Mouse (Mus musculus) heart, embryonic 10.5 days (tissue): ENCODE results near the gene Mthfd1l. TPM values are rescaled to one million over a fixed set of nuclear protein-coding genes. Genes with fewer than 3 reads are reported as not detected.
"Not testable (repeated sequence)": the region's sequence is repeated elsewhere in the genome, so short reads cannot be mapped to it uniquely, and the experiment has no call there.

Experiments used
- DNase-seq: peaks from one replicate; pipeline ENCODE4 v3.0.0-alpha.2; 2017; ENCODE audit warnings: low spot score
- H3K27ac ChIP-seq: fragments of 300-500 bp; sonication (generic); 2 replicates; pipeline ENCODE4 v1.5.1; 2016; ENCODE audit warnings: mild to moderate bottlenecking
- H3K27me3 ChIP-seq: fragments of 300-500 bp; sonication (generic); 2 replicates; pipeline ENCODE4 v1.6.1; 2016; ENCODE audit warnings: mild to moderate bottlenecking; ENCODE audit not compliant: poor library complexity, insufficient read depth, severe bottlenecking
- H3K36me3 ChIP-seq: fragments of 300-500 bp; sonication (generic); 2 replicates; pipeline ENCODE4 v1.6.1; 2016; ENCODE audit warnings: mild to moderate bottlenecking, moderate library complexity
- H3K4me1 ChIP-seq: fragments of 300-500 bp; sonication (generic); 2 replicates; pipeline ENCODE4 v1.6.1; 2016; ENCODE audit warnings: mild to moderate bottlenecking
- H3K4me3 ChIP-seq: fragments of 300-500 bp; sonication (generic); 2 replicates; pipeline ENCODE4 v1.5.1; 2016; ENCODE audit warnings: mild to moderate bottlenecking, moderate library complexity
- H3K9me3 ChIP-seq: fragments of 300-500 bp; sonication (generic); 2 replicates; pipeline ENCODE4 v1.6.1; 2016; ENCODE audit warnings: mild to moderate bottlenecking, moderate library complexity
- WGBS: fragments of 180-500 bp; shearing (Covaris S2); methylation state at CpG from one replicate; pipeline ENCODE4 v1.1.7; 2016; 5-methylcytosine and 5-hydroxymethylcytosine counted together
- polyA plus RNA-seq: library from polyadenylated mRNA; unstranded; fragments of >200 nt; fragmentation: Nextera tagmentation; extraction: Ambion mirVana; gene quantifications from 2 replicates; pipeline ENCODE4 v1.2.1, GENCODE M21; 2016

Mthfd1l gene
- polyA plus RNA-seq, 1 experiment from 2014 or later, result 23.2 TPM

GRCm38 (mm10) chr10:4108462-4108861 is 135.5 kb downstream of the Mthfd1l start:
- WGBS, result 66% methylated on average over 9 of the region's 9 CpGs
- Histone ChIP-seq H3K27ac (peak overlapping the region; percentile 86), H3K9me3 (no peaks in the 10 kb centered on the region), H3K4me3 (no peak overlapping the region), H3K27me3 (no peaks in the 10 kb centered on the region), H3K4me1 (peaks cover 52% of the 10 kb centered on the region), H3K36me3 (peaks cover 8% of the 10 kb centered on the region)
- no peak for DNase-seq

- peak overlapping the region; percentile 72 for H3K27ac ChIP-seq
- DNase-seq, result no peak
- no peaks in the 10 kb centered on the region for H3K9me3 ChIP-seq
- H3K36me3 ChIP-seq, result peaks cover 7% of the 10 kb centered on the region; the same call in 1 of the 2 replicates
- 67% methylated on average over 19 of the region's 19 CpGs for WGBS
- peaks cover 42% of the 10 kb centered on the region for H3K4me1 ChIP-seq
- H3K4me3 ChIP-seq, result no peak overlapping the region
- H3K27me3 ChIP-seq, result no peaks in the 10 kb centered on the region
Measured at GRCm38 (mm10) chr10:4111095-4111794, 138.3 kb downstream of the Mthfd1l start.

DNA sequence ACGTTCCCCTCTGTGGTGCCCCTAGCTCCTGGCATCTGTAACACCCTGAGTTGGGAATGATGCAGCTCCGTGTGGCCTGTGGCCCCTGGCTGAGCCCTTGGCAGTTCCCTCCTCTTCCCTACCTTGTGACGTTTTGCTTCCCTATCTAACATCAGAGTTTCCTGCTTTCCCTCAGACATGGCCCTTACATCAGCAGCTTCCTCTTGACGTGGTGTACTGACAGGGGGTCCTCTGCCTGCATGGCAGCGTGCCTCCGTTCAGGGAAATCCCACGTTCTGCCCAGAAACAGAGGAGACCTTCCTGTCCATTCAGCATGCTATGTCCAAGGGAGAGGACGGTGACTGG is 138.8 kb downstream of the Mthfd1l start:
- Histone ChIP-seq H3K4me1 (peaks cover 37% of the 10 kb centered on the region), H3K36me3 (peaks cover 7% of the 10 kb centered on the region; the same call in 1 of the 2 replicates), H3K27ac (peak overlapping the region; percentile 72), H3K4me3 (no peak overlapping the region), H3K27me3 (no peaks in the 10 kb centered on the region), H3K9me3 (no peaks in the 10 kb centered on the region)
- DNase-seq, result no peak
- 55% methylated on average over 8 of the region's 8 CpGs for WGBS

GRCm38 (mm10) chr10:4112611-4113327 is 139.9 kb downstream of the Mthfd1l start:
- Histone ChIP-seq H3K36me3 (peaks cover 7% of the 10 kb centered on the region; the same call in 1 of the 2 replicates), H3K9me3 (no peaks in the 10 kb centered on the region), H3K4me3 (no peak overlapping the region), H3K4me1 (peaks cover 33% of the 10 kb centered on the region), H3K27ac (peak overlapping the region; percentile 72; the same call in 1 of the 2 replicates), H3K27me3 (no peaks in the 10 kb centered on the region)
- DNase-seq, result no peak
- WGBS, result 70% methylated on average over 17 of the region's 17 CpGs

- Histone ChIP-seq H3K27ac (peak overlapping the region; percentile 47; the same call in 1 of the 2 replicates), H3K4me3 (no peak overlapping the region), H3K9me3 (no peaks in the 10 kb centered on the region), H3K4me1 (peaks cover 28% of the 10 kb centered on the region), H3K36me3 (peaks cover 7% of the 10 kb centered on the region; the same call in 1 of the 2 replicates), H3K27me3 (no peaks in the 10 kb centered on the region)
- WGBS, result 94% methylated on average over 5 of the region's 5 CpGs
- DNase-seq, result no peak
Measured at GRCm38 (mm10) chr10:4113328-4113658, 140.4 kb downstream of the Mthfd1l start.

- no peak for DNase-seq
- H3K4me1 ChIP-seq, result peaks cover 15% of the 10 kb centered on the region
Measured at GRCm38 (mm10) chr10:4116653-4117052, 143.7 kb downstream of the Mthfd1l start.

DNA sequence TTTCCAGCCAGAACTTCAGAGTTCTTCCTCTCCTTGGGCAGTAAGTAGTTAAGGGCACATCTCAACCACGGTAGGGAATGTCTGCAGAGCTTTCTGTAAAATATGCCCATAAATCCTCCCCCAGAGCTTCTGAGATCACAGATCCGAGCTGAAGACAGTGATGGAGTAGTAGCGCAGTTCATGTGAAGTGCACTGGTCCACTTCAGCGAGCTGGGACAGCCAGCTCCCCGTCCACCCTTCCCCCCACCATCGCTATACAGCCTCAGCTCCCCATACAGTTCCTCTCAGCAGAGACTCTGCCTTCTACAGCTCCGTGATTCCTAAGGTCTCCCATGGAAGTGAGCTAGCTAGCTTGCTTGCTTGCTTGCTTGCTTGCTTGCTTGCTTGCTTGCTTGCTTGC is 144.2 kb downstream of the Mthfd1l start:
- H3K9me3 ChIP-seq, result no peaks in the 10 kb centered on the region
- no peak for DNase-seq
- WGBS, result 45% methylated on average over 7 of the region's 7 CpGs
- no peaks in the 10 kb centered on the region for H3K27me3 ChIP-seq
- H3K4me1 ChIP-seq, result peaks cover 10% of the 10 kb centered on the region; the same call in 1 of the 2 replicates
- H3K4me3 ChIP-seq, result no peak overlapping the region
- peaks cover 7% of the 10 kb centered on the region; the same call in 1 of the 2 replicates for H3K36me3 ChIP-seq
- peak overlapping the region; percentile 56 for H3K27ac ChIP-seq

More at GRCm38 (mm10) chr10:4116653-4117052, 143.7 kb downstream of the Mthfd1l start:
- Histone ChIP-seq H3K36me3 (peaks cover 7% of the 10 kb centered on the region; the same call in 1 of the 2 replicates), H3K27ac (no peak overlapping the region), H3K27me3 (no peaks in the 10 kb centered on the region), H3K4me3 (no peak overlapping the region), H3K9me3 (no peaks in the 10 kb centered on the region)

- no peak overlapping the region for H3K27ac ChIP-seq
- H3K4me1 ChIP-seq, result peaks cover 6% of the 10 kb centered on the region; the same call in 1 of the 2 replicates
- no peaks in the 10 kb centered on the region for H3K27me3 ChIP-seq
- no peaks in the 10 kb centered on the region for H3K9me3 ChIP-seq
- WGBS, result 87% methylated on average over 4 of the region's 4 CpGs
- peaks cover 3% of the 10 kb centered on the region; the same call in 1 of the 2 replicates for H3K36me3 ChIP-seq
- H3K4me3 ChIP-seq, result no peak overlapping the region
- DNase-seq, result no peak
Measured at GRCm38 (mm10) chr10:4119287-4119686, 146.4 kb downstream of the Mthfd1l start.

DNA sequence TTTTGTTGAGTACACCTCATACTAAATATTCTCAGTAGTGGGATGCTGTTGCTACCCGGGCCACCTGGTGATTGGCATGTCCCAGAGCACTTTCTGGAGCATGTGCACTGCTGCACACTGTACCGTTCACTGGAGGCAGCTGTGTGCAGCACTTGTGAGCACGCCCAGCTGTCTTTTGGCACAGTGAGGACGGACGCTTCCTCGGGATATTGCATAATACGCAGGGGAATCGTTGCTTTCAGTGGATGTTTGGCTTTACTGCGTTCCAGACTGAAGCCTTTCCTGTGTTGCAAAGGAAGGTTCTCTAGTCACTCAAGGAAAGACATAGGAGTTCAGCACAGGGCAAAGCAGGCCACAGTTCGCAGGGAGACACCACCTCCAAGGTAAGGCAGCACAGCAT is 147.8 kb downstream of the Mthfd1l start:
- WGBS, result 77% methylated on average over 10 of the region's 10 CpGs
- no peak overlapping the region for H3K27ac ChIP-seq
- H3K9me3 ChIP-seq, result no peaks in the 10 kb centered on the region
- H3K36me3 ChIP-seq, result no peaks in the 10 kb centered on the region
- no peak overlapping the region for H3K4me3 ChIP-seq
- peaks cover 6% of the 10 kb centered on the region; the same call in 1 of the 2 replicates for H3K4me1 ChIP-seq
- no peak for DNase-seq
- H3K27me3 ChIP-seq, result no peaks in the 10 kb centered on the region

GRCm38 (mm10) chr10:4121197-4121596 is 148.3 kb downstream of the Mthfd1l start:
- 86% methylated on average over 1 of the region's 1 CpGs for WGBS
- DNase-seq, result no peak
- Histone ChIP-seq H3K4me3 (no peak overlapping the region), H3K27ac (no peak overlapping the region), H3K4me1 (peaks cover 7% of the 10 kb centered on the region; the same call in 1 of the 2 replicates), H3K27me3 (no peaks in the 10 kb centered on the region), H3K9me3 (no peaks in the 10 kb centered on the region), H3K36me3 (no peaks in the 10 kb centered on the region)

DNA sequence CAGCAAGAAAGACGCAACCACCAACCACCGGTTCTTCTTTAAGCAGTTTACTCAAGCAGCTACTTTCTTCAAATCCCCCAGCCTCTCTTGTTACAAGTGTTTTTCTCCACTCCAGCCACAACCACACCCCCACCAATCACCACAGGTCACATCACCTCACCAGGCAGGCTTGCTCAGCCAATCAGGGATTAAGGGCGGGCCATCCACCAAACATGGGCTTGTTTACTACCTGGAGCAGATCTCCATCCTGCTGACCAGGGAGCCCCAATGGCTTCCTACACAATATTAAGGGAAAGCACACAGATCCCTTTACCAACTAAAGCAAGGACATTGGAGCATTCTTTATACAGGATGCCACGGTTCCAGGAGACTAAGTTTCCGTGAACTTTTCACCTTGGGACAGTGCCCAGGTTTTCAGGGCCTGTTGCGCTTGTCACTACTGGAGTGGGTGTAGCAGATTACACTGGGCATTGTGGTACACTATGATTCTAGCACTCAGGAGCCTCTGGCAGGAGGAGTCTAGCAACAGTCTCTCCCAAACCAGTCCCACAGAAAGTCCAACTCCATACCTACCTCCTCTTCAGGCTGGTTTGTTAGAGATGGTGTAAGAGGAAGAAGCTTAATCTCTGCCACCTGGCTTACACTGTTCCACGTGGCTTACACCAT is 150.5 kb downstream of the Mthfd1l start:
- not testable (repeated sequence) for H3K27me3 ChIP-seq, H3K4me3 ChIP-seq, H3K36me3 ChIP-seq, H3K9me3 ChIP-seq, H3K27ac ChIP-seq, DNase-seq
- WGBS, result 82% methylated on average over 7 of the region's 7 CpGs
- H3K4me1 ChIP-seq, result peaks cover 14% of the 10 kb centered on the region

GRCm38 (mm10) chr10:4124148-4124547 is 151.2 kb downstream of the Mthfd1l start:
- Histone ChIP-seq H3K27ac (no peak overlapping the region), H3K36me3 (no peaks in the 10 kb centered on the region)
- WGBS, result 87% methylated on average over 1 of the region's 1 CpGs

DNA sequence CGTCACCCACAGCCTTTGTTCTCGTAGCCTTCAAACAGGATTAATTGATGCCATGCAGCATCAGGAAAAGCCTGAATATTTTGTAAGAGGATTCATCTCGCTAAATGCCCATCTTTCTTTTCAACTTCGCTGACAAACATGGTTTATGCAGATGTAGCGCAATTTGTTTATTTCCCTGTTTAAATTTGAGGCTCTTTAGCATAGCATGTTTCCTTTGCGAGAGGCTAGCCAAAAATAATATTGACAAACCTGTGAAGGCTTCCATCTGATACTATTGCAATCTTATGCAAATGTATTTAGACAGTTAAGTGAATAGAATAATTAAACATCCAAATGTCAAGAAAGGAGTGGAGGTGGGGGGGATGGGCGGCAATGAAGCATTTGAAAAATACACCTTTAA is 152.3 kb downstream of the Mthfd1l start:
- 89% methylated on average over 7 of the region's 7 CpGs for WGBS
- no peaks in the 10 kb centered on the region for H3K27me3 ChIP-seq
- H3K27ac ChIP-seq, result no peak overlapping the region
- no peak for DNase-seq
- peaks cover 22% of the 10 kb centered on the region for H3K4me1 ChIP-seq
- H3K9me3 ChIP-seq, result no peaks in the 10 kb centered on the region
- no peak overlapping the region for H3K4me3 ChIP-seq
- no peaks in the 10 kb centered on the region for H3K36me3 ChIP-seq

More at GRCm38 (mm10) chr10:4124148-4124547, 151.2 kb downstream of the Mthfd1l start:
- H3K4me3 ChIP-seq, result no peak overlapping the region
- H3K9me3 ChIP-seq, result no peaks in the 10 kb centered on the region
- DNase-seq, result no peak
- peaks cover 17% of the 10 kb centered on the region for H3K4me1 ChIP-seq
- H3K27me3 ChIP-seq, result no peaks in the 10 kb centered on the region
